Mouse (Mus musculus): ENCODE results near the gene Arhgap19. TPM values are rescaled to one million over a fixed set of nuclear protein-coding genes. Genes with fewer than 3 reads are reported as not detected.
A peak's percentile ranks its signal among the peaks of the same experiment; 100 is the strongest.
"Not testable (repeated sequence)": the region's sequence is repeated elsewhere in the genome, so short reads cannot be mapped to it uniquely, and the experiment has no call there.

Gene Arhgap19
- 10 to 100 TPM in 1 of 4 experiments, 1 to 10 TPM in 3; 8.6 to 10.0 (median 9.0) TPM for total RNA-seq (2022)

DNA sequence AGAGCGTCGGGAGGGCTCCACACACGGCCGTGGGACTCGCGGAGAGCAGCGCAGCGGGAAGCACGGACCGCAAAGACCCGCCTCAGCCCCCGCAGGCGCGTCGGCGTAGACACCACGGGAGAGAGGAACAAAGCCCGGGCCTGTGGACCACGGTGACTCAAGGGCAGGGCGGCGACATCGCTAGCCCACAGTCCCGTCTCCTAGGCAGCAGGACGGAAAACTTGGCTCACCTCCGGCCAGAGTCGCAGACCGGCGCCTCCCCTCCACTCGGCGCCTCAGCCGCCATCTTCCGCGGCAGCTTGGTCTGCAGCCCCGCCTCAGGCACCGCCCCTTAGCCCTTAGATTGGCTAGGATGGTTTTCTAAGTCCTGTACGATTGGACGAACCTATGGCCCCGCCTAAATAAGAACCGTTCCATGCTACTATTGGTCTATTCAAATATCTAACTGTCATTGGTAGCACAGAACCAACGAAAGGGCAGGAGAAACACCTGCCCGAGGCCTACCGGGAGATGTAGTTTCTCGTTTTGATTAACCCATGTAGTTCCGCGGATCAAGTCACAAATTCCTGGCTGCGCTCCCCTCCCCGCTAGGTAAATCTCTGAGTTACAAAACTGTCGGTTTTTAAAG is at the start of gene Arhgap19:
Gene Arhgap19, minus strand, starts transcription at position 306 of the 628 bp plus-strand sequence.
- DNase-seq (ENCODE audit: low spot score in 2 of 2): peak; percentile 90 to 91

DNA sequence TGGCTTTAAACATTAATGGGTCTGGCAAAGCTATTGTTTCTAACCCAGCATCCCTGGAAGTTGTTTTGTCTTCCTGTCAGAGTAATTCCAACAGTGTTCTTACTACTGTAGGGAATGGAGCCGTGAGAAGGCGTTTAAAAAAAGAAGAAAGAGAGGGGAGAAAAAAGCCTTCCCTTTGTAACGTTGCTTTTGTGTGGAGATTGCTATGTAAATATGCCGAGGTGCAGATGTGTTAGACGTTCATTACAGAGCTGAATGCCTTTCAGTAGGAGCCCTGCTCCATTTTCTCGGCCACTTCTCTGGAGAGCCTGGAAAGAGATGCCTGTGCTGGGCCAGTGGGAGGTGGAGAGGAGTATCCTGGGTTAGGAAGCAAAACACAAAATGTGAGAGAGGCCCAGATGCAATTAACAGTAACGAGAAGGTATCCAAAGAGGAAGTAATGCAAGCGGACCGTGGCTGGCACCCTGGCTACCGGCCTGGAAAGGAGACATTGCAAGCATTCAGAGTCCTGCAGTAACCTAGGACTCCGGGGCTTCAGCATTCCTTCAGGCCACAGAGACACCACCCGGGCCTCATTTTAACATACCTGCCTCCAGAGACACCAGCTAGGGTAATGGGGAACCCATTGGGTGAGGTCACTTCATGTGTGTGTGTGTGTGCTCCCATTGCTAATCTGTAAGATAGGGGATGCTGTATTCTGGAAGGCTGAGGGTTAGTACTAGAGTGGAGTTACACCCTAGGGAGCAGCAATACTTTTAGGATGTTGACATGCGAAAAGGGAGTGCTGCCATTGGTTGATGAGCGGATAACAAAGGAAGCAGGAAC is 49.1 kb upstream of the Arhgap19 start:
- no peak for DNase-seq (ENCODE audit: low spot score in 2 of 2)

DNA sequence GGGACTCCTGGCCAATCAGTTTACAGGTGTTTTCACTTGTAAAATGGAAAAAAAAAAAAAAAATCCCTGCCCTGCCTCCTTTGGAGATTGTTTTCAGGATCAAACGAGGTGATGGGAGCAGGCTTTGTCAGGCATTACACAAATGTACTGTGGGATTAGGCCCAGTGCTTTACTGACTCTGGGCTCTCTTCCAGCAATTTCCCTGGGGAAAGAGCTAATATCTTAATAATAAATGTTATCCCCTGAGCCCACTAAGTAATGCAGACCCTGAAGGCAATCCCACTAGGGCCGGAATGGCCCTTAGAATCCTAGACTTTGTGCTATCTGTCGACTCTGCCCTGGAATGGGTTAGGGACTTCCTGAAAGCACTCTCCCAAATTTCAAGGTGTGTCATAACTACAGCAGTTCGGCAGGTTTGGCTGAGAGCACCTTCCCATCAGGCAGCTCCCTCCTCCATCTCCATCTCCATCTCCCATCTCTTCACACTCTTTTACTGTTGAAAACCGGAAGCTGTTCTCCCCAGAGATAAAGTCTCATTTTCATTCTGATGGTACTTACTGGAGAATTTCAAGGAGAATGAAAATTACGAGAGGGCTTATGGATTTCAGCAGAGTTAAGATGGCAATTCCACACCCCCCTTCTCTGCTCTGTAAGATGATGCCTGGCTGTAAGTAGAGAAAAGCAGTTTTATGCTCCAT is 48.3 kb upstream of the Arhgap19 start:
- DNase-seq (ENCODE audit: low spot score in 2 of 2): no peak

DNA sequence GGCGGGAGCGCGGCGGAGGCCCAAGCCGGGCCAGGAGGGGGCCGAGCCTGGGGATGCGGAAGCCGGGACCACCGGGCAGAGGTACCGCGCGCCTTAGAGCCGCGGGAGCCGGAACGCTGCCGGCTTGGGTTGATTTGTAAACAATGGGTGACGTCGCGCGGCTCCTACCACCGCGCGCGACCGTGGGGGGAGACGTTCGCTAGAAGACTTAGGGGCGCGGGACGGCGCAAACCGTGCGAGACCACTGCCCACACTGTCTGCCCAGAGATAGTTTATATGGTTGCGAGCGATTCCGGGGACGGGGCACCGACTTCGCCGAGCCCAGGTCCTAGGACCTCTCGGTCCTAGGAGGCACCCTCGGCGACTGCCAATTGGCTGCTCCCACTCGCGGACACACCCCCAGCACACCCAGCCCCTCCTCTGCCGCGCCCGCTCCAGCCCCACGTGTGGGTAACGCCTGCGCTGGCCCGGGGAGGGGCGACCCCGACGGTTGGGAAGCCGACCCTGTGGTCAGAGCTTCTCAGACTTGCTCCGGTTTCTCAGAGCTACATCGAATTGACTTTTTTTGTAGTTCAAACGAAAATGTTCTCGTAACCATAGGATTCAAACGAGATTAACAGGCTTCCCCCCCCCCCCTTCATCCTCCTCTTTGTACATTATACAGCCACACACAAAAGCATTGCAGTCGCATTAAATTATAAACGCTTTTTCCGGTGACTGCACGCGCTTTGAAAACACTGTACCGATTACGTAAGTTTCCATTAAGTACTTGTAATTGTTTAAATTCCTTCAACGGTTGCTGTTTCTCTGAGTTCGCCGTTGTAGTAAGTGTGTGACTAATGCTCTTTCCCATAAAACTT is 46.4 kb upstream of the Arhgap19 start, which contains the start of gene Frat2:
Gene Frat2, minus strand, starts transcription at position 141 of the 860 bp plus-strand sequence.
- DNase-seq (ENCODE audit: low spot score in 2 of 2): peak; percentile 78 to 83

DNA sequence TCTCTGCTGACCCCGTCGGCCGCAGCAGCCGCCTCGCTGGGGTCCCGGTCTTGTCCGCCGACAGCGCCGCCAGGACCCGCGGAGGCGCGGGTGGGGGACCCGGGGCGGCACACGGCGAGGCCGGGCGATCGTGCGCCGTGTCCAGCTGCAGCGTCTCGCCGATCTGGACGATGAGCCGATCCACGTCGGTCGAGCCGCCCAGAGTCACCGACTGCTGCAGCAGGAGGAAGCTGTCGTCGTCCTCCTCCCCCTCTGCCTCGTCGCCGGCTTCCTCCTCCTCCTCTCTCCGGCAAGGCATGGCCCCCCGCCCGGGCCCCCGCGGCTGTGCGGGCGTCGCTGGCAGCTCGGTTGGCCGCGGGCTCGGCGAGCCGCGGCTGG is 45.8 kb upstream of the Arhgap19 start:
- not testable (repeated sequence) for DNase-seq (ENCODE audit: low spot score in 2 of 2)

DNA sequence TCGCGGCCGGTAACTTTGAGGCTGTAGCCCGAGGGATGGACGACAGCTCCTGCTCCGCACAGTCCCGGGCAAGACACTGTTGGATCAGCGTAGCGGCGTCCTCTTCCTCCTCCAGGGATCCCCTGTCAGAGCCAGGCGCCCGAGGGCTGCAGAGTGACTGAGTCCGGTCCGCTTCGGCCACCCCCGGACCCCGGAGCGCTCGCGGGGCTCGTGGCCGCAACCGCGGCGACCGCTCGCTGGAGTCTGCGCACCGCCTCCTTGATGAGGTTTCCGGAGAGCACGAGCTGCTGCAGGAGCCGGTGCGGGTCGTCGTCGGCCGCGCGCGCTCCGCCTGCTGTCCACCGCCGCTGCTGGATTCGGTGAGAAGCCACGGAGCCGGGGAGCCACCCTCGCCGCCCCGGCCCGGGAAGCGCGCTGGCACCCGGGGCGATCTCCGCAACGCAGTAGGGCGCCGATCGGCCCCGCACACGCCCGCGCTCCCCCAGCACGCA is 45.3 kb upstream of the Arhgap19 start:
- DNase-seq (ENCODE audit: low spot score in 2 of 2): peak; percentile 19 to 31

DNA sequence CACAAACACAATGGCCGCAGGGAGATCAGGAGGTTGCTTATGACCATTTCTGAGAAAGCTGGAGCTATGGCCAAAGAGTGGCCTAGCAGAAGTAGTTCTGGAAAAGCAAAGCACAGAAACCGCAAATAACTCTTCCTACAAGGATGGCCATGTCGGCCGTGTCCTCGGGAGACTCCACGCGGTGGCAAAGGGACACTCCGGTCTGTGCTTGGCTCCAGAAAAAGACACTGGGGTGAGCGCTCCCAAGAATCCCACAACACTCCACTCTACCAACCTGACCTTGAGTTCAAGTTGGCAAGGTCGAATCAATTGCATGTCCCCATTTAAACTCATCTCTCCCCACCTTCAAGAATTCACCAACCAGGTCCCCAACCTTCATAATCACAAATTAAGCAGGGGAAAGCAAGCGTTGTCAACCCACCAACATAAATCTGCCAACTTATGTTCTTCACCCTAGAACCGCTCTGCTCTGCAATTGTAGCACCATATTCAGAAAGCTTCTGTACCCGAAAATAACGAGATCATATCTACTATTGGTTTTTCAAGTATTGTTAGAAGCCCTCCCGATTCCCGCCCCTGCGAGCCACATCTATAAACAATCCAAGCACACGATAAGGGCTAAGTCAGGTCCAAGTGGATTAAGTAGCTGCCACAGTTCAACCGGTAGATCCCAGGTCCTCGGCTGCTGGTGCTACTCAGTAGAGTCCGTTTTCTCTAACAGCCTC is 44.7 kb upstream of the Arhgap19 start:
- DNase-seq (ENCODE audit: low spot score in 2 of 2): peak; percentile 20 to 34

DNA sequence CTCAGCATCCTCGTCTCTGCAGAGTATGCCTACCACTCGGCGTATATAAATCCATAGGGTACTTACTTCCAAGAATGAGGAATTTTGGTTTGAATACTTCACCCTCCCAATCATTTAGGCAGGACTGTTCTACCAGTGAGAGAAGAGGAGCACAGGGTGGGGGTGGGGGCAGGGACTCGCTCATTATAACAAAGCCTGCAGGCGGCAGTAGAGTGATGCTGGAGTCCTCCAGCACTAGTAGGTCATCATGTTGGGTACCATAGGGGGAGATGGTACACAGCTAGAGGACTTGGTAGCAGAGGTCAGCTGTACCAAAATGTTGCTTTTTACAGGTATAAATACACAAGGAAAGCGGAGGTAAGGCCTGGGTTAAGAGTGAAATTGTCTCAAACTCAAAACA is 42.5 kb upstream of the Arhgap19 start:
- DNase-seq (ENCODE audit: low spot score in 2 of 2): no peak

DNA sequence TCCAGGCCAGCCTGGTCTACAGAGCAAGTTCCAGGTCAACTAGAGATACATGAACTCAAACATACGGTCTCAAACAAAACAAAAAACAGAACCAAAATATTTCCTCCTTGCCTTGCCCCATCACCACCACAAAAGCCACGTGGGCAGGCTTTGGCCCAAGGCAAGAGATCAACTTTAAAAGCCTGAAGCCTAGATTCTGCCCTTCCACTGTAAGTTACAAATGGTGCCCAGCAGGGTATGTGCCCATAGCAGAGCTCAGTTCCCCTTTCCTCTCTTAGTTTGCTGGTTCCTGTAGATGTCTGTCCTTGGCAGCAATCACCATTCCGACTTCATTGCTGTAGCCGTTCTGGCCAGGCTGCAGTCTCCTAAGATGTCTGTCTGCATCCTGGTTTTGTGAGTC is 40.9 kb upstream of the Arhgap19 start:
- DNase-seq (ENCODE audit: low spot score in 2 of 2): no peak

DNA sequence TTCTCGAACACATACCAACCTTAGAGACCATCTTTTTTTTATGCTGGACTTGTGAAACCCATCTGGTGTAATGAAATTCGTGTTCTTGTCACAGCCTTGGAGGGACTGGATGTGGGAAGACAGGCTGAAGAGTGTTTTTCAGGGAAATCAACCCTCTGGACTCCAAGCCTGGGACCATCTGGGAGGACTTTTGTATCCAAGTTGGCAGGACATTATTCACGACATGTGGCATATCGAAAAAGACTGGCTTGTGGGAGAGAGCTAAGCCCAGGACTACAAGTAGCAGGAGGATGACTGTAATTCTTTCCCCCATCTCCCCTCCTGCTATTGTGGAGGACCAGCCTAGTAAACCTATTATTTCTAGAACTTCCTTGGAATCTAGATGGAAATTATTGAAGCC is 40.3 kb upstream of the Arhgap19 start:
- no peak for DNase-seq (ENCODE audit: low spot score in 2 of 2)

DNA sequence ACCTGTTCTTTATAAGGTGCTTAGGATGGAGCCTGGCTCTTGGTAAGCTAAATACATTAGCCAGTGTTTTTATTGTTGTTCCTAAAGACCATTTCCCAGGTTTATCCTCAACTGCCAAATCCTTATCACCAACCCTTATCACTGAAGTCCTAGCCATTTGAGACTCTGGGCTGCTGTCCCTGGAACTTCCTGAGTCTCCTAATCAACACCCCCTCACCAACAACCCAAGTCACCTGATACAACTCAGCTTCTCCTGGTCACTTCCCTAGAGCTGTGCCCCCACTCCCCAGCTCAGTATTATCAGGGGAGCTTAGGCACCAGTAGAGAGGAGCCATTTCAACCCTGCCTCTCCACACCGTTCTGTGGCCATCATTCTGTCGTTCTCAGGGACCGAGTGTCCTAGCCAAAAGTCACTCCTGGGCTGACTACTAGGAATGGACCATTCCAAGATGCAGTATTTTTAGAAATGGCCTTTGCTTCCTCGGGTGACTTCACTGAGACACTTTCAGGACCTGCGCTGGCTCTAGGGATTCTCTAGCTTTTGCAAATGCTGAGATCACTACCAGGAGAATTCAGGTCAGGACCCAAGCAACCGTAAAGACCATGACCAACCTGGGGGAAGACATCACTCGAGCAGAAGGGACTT is 39.4 kb upstream of the Arhgap19 start:
- peak; percentile 24 to 30 for DNase-seq (ENCODE audit: low spot score in 2 of 2)

DNA sequence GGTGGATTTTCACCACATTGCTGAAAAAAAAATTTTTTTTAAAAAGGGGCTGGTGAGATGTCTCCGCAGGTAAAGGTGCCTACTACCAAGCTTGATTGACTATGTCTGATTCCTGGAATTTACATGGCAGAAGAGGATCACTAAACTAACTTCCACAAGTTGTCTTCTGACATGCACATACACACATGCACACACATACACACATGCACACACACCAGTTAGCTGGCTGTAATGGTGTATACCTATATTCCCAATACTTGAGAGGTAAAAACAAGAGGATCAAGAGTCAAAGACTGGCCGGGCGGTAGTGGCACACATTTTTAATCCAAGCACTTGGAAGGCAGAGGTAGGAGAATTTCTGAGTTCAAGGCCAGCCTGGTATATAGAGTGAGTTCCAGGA is 37.8 kb upstream of the Arhgap19 start:
- DNase-seq (ENCODE audit: low spot score in 2 of 2): no peak

DNA sequence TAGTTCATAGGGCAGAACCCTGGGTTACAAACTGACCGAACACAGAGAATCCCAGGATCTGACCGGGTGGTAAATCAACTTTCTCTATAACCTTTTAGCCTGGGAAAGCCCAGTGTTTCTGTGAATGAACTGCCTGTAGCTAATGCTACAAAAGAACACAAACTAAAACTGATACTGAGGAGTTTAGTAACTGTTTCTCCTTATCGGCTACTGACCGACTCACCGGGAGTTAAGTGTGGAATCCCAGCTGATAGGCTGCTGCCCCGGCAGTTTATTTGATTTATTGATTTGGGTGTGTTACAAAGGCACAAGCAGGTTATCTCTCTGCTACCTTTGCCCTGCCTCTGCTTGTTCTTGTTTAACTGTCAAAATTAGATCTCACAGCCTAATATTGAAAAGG is 37.0 kb upstream of the Arhgap19 start:
- no peak for DNase-seq (ENCODE audit: low spot score in 2 of 2)

DNA sequence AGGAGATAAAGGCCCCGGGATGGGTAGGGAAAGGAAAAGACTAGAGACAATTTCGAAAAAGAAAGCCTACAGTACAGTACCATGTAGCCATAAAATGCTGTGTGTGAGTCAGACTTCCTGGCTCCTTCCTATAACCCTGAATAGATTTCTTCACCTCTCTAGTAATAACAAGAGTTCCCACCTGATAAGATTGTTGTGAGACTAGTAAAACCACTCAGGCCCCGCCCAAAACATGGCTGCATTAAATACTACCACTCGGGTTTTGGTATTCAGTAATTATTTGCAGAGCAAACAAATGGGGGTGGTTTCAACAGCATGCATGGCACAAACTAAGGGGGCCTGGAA is 36.0 kb upstream of the Arhgap19 start:
- no peak for DNase-seq (ENCODE audit: low spot score in 2 of 2)

DNA sequence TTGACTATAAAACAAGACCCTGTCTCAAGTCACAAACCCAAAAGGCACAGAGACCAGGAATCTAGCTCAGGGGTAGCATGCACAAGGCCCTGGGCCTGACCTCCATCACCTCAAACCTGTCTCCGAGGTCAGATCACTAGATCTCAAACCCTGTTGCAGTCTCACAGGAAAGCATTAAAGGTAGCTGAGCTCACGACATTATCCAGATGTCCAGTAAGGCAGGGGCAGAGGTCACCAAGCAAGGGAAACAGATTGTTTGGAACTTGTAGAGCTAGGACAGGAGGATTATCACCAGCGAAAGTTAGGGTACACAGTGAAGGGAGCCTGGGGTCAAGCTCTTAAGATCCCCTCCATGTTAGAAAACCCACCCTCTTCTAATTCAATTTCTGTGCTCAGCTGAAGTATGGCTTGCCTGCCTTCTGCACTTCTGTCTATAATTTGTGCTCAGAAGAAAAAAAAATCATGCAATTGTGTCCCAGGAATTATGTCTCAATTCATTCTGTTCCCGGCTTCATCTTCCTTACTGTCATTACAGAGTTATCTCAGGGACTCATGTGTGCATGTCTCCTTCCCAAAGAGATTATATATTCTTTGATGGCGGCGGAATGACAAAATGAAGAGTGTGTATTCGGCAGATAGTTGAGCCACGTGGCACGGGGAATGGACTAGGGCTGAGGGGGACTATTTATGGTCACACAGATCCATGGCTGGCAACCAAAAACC is 35.5 kb upstream of the Arhgap19 start:
- no peak for DNase-seq (ENCODE audit: low spot score in 2 of 2)

DNA sequence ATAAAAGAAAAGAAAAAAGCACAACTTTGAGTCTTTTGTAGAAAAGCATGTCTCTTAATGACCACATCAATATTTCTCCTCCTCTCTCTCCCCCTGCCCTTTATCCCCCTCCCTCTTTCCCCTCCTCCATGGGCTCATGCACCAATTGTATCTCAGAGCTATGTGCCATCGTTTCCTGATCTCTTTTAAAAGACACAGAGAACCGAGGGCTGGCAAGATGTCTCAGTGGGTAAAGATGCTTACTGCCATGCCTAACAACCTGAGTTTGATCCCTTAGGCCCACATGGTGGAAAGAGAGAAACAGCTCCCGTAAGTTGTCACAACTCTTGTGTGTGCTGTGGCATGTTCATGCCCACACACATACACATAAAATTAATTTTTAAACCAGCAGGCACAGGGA is 34.9 kb upstream of the Arhgap19 start:
- DNase-seq (ENCODE audit: low spot score in 2 of 2): no peak

DNA sequence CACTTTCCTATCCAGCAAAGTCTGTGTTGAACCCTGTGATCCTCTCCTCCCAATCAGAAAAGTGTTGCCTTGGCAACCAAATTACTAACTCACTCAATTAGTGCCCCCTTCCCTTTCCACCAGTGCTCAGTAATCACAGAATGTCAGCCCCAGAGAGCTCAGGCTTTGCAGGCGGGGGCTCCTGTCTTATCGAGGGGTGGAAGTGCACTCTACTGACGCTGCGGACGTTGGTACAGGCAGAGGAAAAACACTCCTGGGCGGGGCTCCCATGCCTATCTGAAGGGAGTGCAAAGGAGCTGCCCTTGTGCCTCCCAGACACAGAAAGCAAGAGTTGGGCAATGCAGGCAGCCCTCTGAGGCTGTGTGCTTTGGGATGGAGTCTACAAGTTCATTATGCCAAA is 34.0 kb upstream of the Arhgap19 start:
- no peak for DNase-seq (ENCODE audit: low spot score in 2 of 2)

DNA sequence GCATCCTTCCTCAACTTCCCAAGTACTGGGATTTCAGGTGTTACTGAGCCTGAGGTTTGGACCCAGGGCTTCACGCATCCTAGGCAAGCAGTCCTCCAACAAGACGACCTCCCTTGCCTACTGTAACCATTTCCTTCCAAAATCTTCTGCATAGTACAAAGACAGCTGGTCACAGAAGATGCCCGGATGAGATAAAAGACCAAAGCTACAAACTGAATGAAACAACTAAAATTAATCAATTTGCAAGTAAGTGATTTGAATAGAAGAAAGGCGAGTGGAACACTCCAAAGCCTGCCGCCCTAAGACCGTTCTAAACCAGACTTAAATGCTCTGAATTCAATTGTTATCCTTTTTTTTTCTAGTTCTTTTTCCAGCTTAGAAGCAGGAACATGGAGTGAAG is 33.6 kb upstream of the Arhgap19 start:
- no peak for DNase-seq (ENCODE audit: low spot score in 2 of 2)

DNA sequence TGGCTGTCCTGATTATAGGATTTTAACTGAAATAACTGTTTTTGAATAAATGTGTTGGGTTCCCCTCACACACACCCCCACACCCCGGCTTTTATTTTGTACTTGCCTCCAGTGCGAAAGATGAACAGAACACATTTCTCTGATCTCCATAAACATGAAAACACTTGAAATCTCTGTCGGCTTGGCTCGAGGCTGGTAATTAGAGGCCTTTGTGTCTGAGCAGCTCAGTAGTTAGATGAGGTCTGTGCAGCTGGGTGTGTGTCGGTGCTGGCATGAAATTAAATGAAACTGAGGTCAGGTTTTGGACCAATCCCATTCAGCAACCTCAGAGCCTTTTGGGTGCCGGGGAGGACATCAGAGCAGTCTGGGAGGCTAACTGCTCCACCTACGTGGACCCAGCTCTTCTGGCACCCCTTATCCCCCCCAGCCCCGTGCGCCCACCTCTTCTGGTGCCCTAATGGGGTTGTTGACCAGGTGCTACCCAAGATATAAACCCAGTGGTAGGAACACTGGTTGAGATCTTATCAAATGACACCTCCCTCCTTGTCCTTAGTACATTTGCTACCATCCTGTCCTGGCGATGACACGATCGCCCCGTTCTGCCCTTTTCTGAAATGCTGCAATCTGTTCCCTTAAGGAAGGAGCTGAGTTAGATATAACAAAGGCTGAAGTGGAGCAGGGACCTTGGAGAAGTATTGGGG is 30.8 kb upstream of the Arhgap19 start:
- no peak for DNase-seq (ENCODE audit: low spot score in 2 of 2)
